Mouse (Mus musculus) urinary bladder, postnatal 25 days (tissue): ENCODE data around the gene Kcnq5.
"Not testable (repeated sequence)": the region's sequence is repeated elsewhere in the genome, so short reads cannot be mapped to it uniquely, and the experiment has no call there.

Experiments
- DNase-seq: peaks from one replicate; pipeline ENCODE4 v3.0.0; 2022; ENCODE audit warnings: low spot score

Kcnq5 gene

DNA sequence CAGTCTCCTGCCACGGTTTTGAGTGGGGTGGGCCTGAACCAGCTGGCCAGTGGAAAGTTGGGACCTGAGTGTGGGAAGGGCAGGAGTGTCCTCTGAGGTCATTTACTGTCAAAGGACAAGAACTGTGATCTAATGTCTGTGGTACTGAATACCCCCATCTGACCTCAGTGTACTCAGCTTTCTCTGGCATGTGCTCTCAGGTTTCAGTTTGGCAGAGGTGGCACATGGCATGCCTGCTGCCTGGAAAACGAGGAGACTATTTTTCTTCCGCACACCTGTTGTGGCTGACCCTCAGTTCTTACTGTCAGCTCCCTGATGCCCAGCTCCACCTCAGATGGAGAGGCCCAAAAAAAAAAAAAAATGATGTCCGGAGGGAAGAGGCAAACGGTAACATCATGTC is 475.5 kb downstream of the Kcnq5 start:
- no peak for DNase-seq

DNA sequence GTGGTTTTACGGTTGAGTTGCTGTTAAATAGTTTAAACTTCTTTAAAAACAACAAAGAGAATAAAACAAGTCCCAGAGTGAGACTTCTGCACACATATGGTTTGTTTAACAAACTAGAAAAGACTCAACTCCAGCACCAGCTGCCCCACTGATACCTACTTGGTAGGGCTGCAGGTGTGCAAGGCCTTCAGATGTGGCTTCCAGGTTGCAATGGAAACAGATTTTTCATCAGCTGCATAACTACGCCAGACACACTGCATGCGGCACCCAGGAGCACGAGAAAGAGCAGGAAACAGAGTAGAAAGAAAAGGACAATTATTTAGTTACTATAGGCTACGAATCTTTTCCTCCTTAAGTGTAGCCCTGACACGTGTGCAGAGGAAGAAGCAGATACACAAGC is 492.4 kb downstream of the Kcnq5 start:
- no peak for DNase-seq

DNA sequence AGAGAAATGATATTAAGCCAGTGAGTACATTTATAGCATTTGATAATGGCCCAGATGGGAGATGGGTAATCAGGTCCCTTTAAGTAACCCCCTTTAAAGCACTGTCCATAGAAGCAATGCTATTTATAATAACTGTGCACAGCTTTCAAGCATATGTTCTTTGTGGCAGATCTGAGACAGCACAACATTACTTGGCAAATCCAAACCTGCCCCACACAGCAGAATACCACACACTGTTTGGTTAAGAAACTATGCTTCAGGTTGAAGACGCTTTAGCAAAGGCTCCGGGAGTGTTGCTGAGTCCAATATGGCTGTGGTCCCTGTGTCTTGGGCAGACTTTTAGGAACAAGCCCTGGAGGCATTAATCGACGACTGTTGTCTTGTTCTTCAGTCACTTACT is 495.3 kb downstream of the Kcnq5 start:
- no peak for DNase-seq

DNA sequence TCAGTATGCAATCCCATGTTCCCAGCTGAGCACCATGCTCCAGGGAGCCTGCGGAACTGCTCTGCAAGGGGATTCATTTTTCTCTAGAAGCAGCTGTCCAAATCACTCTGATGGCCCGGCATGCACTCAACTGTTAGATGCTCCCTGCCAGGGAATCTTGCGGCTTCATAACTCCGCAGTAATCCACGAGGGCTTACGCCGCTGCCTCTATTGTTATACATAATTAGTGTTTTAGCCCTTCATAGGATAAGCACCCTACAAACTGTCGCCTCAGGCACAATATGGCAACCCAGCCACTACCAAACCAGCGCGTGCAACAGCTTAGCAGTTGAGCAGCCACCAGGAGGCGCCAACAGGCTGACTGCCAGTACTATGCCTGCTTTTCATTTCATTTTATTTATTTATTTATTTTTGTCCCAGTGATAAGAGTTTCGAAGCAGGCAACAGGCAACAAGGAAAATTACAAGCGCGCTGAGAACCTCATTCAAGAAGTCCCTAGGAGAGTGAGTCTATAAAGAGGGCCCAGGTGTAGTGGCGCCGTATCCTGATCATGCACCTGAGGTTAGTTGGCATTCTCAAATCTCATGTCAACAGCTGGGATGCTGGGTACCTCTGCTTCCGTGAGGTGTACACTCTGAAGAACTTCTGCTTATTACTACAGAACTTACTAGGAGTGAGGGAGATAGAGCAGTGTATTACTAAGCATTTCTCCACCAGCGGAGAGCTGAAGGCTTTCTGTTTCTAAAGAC is 500.6 kb downstream of the Kcnq5 start:
- DNase-seq, result peak; percentile 44

DNA sequence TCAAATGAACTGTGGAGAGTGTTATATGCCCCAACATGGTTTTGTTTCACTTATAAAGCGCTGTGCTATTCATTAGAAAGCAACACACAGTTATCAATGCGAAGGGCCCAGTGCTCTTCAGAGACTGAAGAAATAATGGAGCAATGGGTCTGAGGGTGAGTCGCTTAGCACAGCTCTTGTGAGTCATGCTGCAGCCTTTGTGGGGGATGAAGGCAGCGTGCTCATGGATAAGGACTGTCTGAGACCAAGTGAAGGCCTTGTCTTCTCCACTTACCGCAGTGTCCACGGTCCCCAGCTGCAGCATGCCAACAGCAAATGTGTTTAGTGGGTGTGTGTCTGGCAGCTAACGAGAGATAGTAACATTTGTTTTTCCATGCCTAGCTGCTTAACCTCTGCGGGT is 503.2 kb downstream of the Kcnq5 start:
- DNase-seq, result no peak

DNA sequence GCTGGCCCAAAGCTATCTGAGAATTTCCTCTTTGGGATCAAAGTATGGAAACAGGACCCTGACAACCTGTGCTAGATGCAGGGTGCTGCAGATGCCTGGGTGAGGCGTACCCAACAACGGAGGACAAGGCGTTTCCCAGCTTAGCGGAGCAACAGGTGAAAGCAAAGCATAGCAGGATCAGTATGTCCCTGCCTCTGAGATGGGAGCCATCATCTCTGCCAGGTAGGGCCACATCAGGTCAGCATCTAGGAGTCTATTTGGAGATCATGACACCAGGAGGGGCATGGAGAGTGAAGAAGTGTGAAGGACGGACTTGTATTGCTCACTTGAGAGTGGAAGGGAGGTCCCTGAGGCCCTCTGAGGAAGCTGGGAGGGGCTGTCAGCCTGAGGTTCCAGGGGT is 505.8 kb downstream of the Kcnq5 start:
- no peak for DNase-seq

DNA sequence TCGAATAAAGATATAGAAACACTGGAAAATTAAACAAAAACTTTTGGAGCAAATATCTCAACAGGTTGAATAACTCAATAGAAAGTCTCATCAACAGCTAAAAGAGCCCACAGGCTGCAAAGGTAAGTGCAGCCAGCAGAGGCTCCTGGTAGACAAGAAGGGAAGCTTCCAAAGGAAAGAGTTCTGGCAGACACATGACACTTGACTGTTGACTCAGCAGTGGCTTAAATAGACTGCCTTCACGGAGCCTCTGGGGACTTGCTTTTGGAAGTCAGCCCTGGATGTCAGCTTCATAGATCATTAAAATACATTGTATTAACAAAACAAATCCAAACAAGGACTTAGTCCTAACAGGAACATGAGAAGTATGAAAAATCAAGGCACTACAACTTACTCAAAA is 513.5 kb downstream of the Kcnq5 start:
- no peak for DNase-seq

DNA sequence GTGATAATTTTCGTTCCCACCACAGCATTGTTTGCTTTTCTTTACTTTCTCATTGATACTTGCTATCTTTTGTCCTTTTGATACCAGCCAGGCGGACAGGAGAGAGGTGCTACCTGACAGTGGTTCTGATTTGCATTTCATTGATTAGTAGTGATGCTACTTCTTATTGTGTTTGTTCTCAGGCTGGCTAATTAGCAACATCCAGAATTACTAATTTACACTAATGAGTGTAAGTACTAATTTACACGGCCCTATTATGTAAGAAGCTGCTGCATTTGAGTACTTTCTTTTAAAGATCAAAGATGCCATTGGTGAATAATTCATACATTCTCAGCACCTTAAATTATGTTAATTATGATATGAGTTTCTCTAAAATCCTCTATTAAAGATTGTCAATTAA is 525.0 kb downstream of the Kcnq5 start:
- DNase-seq, result no peak

DNA sequence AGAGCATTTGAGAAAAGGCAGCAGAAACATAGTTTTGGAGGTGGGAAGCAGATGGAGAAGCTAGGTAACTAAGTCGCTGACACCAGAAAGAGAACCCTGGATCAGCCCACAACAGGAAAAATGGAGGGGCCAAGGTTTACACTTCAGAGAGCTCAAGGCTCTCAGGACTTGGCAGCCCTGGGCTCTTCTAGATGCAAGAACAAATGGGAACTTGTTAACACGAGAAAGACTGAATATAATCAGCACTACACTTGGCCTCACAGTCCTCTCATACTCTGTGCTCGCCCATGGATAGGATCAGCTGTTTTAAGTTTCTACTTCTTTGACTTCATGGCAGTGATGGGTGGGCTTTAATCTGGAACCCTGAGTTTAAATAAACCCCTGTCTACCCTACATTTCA is 526.9 kb downstream of the Kcnq5 start:
- no peak for DNase-seq

DNA sequence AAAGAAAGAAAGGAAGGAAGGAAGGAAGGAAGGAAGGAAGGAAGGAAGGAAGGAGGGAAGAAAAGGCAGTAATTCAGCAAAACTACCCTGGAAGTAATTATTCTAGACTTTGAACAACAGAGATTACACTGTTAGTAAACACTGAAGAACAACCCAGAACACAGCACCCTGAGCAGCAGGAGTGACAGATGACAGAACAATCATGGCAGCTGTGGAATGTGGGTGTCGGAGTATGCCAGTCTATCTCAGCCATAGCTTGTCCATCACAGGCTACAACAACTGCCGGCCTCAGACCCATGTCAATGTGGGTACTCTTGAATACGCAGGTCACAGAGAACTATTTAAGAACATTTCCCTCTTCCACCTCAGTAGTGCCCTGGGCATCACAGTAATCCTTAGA is 530.1 kb downstream of the Kcnq5 start:
- DNase-seq, result no peak

DNA sequence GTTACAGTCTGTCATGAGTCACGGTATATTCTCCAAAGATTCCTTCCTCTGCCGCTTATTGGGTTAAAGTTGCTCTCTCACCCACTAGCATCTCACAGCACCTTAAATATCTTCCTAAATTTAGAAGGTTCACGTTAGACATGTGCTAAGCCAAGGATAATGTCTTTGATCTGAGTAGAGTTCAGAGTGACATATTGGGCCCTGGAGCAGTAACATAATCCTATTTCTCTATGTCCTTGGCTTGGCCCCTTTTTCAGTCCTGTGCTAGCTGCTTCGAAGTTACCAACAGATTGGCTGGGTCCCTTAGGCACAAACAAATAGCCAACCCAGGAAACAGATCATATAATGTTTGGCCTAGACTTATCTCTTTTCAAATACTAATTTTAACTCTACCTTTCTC is 533.7 kb downstream of the Kcnq5 start:
- no peak for DNase-seq

DNA sequence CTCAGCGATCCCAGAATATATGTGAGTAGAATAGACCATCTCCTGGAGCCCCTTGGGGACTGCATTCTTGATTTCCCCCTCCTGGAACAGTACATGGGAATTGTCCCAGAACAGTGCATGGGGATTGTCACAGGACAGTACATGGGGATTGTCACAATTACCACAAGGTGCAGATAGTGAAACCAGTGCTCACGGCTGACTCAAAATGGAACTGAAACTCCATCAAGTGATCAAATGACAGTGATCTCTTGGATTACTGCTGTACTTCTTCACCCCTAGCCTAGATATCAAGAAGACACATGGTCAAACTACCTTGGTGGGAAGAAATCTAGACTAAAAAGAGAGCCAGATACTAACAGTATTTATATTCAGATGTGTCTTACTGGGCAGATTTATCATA is 536.1 kb downstream of the Kcnq5 start:
- DNase-seq, result no peak

DNA sequence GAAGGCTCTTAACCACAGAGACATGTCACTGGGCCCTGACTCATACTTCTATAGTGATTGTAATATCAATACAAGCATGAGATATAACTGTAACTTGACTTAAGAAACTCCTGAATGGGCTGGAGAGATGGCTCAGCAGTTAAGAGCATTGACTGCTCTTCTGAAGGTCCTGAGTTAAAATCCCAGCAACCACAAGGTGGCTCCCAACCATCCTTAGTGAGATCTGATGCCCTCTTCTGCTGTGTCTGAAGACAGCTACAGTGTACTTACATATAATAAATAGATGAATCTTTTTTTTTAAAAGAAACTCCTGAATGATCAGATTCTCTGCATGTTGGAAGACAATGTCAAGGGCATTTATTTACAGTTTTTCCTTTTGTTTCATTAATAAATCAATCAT is 542.4 kb downstream of the Kcnq5 start:
- DNase-seq, result no peak

DNA sequence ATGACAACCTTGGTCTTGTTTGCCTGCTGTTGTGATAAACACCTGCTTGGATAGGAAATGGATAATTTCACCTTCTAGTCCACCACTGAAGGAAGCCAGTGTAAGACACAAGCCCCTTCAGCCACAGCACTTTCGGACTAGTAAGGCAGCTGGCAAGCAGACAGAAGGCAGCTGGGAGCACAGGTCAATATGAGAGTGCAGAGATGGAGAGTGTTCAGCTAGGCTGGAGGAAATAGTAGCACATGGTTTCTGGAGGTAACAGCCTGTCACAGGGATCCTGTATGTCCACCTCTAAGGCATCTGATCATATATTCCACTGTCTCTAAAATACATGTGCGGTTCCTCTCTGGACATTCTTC is 549.6 kb downstream of the Kcnq5 start:
- no peak for DNase-seq

DNA sequence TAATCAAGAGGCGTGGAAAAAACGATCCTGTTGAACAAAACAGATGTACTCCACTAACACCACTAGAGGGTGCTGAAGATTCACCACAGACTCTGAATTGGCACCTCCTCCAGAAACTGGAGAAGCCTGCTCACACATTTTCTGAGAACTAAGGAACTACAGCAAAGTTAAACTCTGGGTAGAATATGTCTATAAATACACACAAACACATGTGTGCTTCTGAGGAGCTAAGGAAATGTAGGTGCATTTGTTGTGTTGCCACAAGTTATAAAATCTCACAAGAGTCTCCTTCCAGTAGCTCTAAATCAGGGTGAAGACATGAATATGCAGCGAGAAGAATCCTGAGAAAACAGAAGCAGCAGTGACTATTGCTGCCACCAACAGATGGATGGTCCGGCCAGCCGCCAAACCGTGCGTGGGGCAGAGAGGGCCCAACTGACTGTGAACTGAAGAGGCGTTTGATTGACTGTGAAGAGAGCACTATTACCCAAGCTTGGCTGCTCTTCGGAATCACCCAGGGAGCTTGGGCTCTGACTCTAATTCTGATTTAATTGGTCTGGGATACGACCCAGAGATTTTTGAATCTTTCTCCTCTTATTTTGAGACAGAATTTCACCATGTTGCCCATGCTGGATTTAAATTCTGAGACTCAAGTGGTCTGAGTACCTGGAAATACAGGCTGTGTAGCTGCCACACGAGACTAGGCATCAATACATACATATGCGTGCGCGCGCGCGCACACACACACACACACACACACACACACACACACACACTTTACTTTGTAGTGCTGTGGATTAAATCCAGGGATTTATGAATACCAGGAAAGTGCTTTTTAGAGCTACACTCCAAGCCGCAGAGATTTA is 550.2 kb downstream of the Kcnq5 start:
- DNase-seq, result no peak

DNA sequence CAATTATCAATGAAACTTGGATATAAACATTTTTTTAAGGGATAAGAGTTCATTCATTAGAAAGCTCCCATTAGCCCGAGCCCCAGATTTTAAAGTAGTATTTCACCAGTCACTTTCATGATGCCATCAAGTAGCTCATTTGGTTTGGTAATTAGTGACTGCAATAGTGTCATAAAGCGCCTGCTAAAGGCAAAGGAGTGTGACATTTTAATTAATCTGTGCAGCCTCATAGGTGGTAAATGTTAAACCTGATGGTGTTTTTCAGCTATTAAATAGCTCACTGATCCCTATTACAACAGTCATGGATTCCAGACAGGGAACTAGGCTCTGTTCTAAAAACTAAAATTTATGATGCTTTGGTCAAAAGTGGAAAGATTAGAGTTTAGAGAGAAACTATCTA is 554.5 kb downstream of the Kcnq5 start:
- DNase-seq, result no peak

DNA sequence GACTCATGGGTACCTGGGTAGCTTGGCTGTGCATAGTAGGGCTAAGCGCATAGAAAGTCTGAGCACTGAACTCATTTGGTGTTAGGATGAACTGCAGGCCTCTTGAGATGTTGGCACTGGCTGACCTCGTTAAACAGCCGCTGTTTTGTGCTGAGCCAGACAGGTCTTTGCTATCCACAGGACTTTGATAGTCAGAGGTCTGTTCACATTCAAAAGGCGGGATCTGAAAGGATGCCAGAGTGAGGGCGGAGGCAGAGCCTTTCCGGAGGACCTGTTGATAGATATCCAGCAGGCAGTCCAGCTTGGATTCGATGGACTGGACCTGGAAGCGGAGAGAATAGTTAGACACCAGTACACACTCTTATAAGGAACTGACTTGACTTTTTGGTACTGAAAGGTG is 558.9 kb downstream of the Kcnq5 start:
- DNase-seq, result no peak

DNA sequence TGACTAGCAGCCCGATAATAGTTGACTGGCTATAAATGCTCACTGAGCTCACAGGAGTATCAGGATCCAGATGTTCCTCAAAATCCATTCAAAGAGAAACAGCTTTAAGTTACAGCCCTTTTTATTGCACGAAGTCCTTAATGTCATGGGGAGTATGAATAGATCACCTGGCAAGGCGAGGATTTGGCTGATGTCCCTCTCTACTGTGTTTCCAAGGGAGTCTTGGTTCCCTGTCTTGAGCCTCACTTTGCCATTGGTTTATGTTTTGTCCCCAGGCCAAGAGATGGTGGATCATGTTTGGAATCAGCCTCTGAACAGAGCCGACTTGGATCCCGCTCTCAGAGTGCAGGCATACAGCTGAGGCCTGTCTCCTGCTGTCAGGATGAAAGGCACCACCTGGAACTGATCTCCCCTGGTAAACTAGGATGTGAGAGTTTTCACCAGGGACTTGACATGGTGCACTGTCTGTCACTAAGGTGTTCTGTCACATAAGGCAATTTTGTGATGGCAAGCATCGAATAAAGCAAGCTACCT is 570.5 kb downstream of the Kcnq5 start:
- DNase-seq, result no peak

DNA sequence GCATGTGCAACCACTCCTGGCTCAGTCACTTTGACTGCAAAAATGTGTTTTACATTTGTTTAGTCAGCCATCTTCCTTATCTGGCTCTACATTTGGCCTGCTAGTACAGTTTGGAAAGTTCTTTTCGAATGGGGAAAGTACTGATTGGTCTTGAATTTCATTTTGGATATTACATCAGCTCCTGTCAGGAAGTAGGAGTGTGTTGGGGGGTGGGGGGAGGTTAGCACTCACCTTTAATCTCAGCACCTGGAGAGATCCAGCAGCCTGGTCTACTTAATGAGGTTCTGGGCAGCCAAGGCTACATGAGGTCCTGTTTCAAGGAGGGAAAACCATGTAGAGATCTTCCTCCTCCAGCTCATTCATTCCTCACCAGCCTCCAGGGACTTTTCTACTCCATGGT is 578.5 kb downstream of the Kcnq5 start, which contains the start of gene Khdc1b:
Gene Khdc1b (plus strand): TSS at position 301 of the 400 bp plus-strand sequence.
- DNase-seq, result no peak

DNA sequence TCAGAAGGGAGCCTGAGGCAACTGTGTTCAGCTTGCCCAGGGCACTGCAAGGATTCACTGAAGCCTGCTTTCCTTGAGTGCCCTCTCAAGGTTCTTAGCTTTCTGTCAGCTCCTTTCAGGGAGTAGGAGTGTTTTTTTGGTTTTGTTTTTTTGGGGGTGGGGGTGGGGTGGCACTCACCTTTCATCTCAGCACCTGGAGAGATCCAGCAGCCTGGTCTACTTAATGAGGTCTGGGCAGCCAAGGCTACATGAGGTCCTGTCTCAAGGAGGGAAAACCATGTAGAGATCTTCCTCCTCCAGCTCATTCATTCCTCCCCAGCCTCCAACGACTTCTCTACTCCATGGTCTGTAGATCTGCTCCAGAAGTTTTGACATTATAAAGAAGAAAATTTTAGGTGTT is 593.7 kb downstream of the Kcnq5 start, which contains the start of gene Khdc1c:
Gene Khdc1c (plus strand): TSS at position 301 of the 400 bp plus-strand sequence.
- DNase-seq, result not testable (repeated sequence)

DNA sequence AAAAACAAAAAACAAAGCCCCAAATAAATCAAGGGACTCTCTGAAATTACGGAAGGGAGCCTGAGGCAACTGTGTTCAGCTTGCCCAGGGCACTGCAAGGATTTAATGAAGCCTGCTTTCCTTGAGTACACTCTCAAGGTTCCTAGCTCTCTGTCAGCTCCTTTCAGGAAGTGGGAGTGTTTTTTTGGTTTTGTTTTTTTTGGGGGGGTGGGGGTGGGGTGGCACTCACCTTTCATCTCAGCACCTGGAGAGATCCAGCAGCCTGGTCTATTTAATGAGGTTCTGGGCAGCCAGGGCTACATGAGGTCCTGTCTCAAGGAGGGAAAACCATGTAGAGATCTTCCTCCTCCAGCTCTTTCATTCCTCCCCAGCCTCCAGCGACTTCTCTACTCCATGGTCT is 612.4 kb downstream of the Kcnq5 start, which contains the start of gene Khdc1a:
Gene Khdc1a (plus strand): TSS at position 301 of the 400 bp plus-strand sequence.
- DNase-seq, result no peak
